Mouse (Mus musculus): Measurements from ENCODE around the gene Tmem117.

Tmem117 gene

GRCm38 (mm10) chr15:94770832-94771578 lies 142.0 kb downstream of the Tmem117 start:
- no peak for DNase-seq (ENCODE audit: low read depth, low spot score)

GRCm38 (mm10) chr15:94771691-94772090 lies 142.7 kb downstream of the Tmem117 start:
- no peak for DNase-seq (ENCODE audit: low read depth, low spot score)

GRCm38 (mm10) chr15:94776119-94777069 lies 147.4 kb downstream of the Tmem117 start:
- no peak for DNase-seq (ENCODE audit: low read depth, low spot score)

GRCm38 (mm10) chr15:94781556-94781955 lies 152.5 kb downstream of the Tmem117 start:
- no peak for DNase-seq (ENCODE audit: low read depth, low spot score)

- no peak for DNase-seq (ENCODE audit: low read depth, low spot score)
Measured at GRCm38 (mm10) chr15:94793455-94793854, 164.4 kb downstream of the Tmem117 start.

- no peak for DNase-seq (ENCODE audit: low read depth, low spot score)
Measured at GRCm38 (mm10) chr15:94795484-94795883, 166.5 kb downstream of the Tmem117 start.

- no peak for DNase-seq (ENCODE audit: low read depth, low spot score)
Measured at GRCm38 (mm10) chr15:94798236-94798635, 169.2 kb downstream of the Tmem117 start.

- DNase-seq (ENCODE audit: low read depth, low spot score), result no peak
Measured at GRCm38 (mm10) chr15:94801462-94801861, 172.4 kb downstream of the Tmem117 start.

GRCm38 (mm10) chr15:94802820-94803219 lies 173.8 kb downstream of the Tmem117 start:
- DNase-seq (ENCODE audit: low read depth, low spot score), result no peak

- no peak for DNase-seq (ENCODE audit: low read depth, low spot score)
Measured at GRCm38 (mm10) chr15:94803624-94804342, 174.8 kb downstream of the Tmem117 start.

- no peak for DNase-seq (ENCODE audit: low read depth, low spot score)
Measured at GRCm38 (mm10) chr15:94806005-94806404, 177.0 kb downstream of the Tmem117 start.

GRCm38 (mm10) chr15:94811550-94811949 lies 182.5 kb downstream of the Tmem117 start:
- DNase-seq (ENCODE audit: low read depth, low spot score), result no peak

GRCm38 (mm10) chr15:94814213-94815100 lies 185.4 kb downstream of the Tmem117 start:
- no peak for DNase-seq (ENCODE audit: low read depth, low spot score)

- DNase-seq (ENCODE audit: low read depth, low spot score), result no peak
Measured at GRCm38 (mm10) chr15:94835634-94836033, 206.6 kb downstream of the Tmem117 start.

GRCm38 (mm10) chr15:94838646-94839045 lies 209.6 kb downstream of the Tmem117 start:
- no peak for DNase-seq (ENCODE audit: low read depth, low spot score)

GRCm38 (mm10) chr15:94847501-94847900 lies 218.5 kb downstream of the Tmem117 start:
- no peak for DNase-seq (ENCODE audit: low read depth, low spot score)

GRCm38 (mm10) chr15:94859641-94860040 lies 230.6 kb downstream of the Tmem117 start:
- no peak for DNase-seq (ENCODE audit: low read depth, low spot score)

GRCm38 (mm10) chr15:94861173-94861572 lies 232.1 kb downstream of the Tmem117 start:
- DNase-seq (ENCODE audit: low read depth, low spot score), result no peak

- DNase-seq (ENCODE audit: low read depth, low spot score), result no peak
Measured at GRCm38 (mm10) chr15:94864134-94864533, 235.1 kb downstream of the Tmem117 start.

GRCm38 (mm10) chr15:94868372-94868771 lies 239.3 kb downstream of the Tmem117 start:
- DNase-seq (ENCODE audit: low read depth, low spot score), result no peak

- DNase-seq (ENCODE audit: low read depth, low spot score), result no peak
Measured at GRCm38 (mm10) chr15:94885026-94885425, 256.0 kb downstream of the Tmem117 start.

Measured in retina, adult 2 months (tissue).